Mouse (Mus musculus): Measurements from ENCODE around the gene Dclk2.

DNA sequence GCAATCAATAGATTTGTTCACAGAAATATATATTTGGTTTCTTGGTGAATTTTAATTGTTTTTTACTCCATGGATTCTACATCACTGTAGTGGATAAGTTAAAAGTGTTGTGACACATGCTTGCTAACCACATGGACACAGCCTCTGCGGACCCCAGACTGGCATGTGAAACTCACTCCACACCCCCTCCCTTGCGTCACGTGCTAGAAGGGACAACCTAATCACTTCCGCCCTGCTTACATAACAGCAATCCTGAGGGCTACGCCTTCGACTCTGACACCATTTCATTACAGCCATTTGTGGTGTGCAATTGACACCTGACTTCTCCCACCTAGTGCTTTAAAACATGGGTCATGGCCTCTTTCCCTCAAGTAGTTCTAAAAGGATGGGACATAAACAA, 36.7 kb downstream of the Dclk2 start:
- TF ChIP-seq CTCF (IDR thresholded peaks at IDR 0.05; ENCODE audit: control insufficient read depth, insufficient read depth, insufficient read length) (no peak), MAX (IDR thresholded peaks at IDR 0.05) (no peak)

Measured in C2C12 (cell line).